Mouse (Mus musculus): ENCODE results near the gene Abcc1. TPM values are rescaled to one million over a fixed set of nuclear protein-coding genes. Genes with fewer than 3 reads are reported as not detected.

Gene Abcc1
- 18.6 and 22.6 TPM in 2 replicates for total RNA-seq (2017)

DNA sequence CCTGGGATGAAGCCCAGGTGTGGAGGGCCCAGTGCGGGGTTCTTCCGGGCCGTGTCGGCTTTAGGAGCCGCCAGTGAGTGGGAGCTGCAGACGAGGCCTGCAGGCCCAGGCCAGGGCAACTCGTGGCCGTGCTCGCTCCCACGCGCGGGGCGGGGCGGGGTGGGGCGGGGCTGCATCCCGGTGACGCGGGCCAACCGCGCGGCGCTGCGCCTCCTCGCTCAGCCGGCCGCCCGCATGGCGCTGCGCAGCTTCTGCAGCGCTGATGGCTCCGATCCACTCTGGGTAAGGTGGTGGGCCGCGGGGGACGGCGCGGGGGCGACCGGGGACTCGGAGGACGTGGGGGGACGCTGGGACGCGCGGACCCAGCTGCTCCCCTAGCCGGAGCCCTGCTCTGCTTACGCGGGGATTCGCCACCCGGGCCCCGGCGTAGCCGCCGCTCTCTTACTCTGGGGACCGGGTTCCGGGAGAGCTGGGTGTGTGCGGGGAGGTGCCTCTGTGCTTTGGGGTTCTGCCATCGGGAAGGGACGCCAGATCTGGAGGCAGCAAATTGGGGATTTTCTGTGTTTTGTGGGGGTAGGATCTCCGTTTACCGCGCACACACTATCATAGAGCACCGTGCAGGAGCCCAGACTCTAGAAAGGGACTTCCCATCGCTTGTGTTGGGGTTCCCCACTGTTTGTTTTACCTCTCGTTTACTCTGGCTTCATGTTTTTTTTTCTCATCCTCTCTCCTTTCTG lies at the start of gene Abcc1:
Abcc1 (plus strand) TSS at position 197 of the 737 bp plus-strand sequence.
- peak; percentile 70 for ATAC-seq (ENCODE audit: extremely low read depth, insufficient number of reproducible peaks, low FRiP score, poor library complexity, severe bottlenecking)

DNA sequence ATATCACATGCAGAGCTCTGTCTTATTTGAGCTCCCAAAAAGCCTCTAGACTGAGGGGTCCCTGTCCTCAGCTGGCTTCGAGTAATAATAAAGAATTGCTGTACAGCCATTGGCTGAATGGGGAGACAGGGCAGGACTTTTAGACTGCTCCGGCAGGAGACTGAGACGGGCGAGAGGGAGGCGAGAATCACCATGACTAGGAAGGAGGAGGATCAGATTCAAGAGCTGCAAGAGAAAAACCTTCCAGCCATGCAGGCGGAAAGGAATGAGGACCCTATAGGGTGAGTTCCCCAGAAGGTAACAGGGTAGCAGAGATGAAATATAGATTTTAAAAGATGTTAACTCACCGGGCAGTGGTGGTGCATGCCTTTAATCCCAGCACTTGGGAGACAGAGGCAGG lies 48.4 kb upstream of the Abcc1 start:
- ATAC-seq (ENCODE audit: extremely low read depth, insufficient number of reproducible peaks, low FRiP score, poor library complexity, severe bottlenecking) = no peak

GRCm38 (mm10) chr16:14316884-14317876 lies 44.2 kb upstream of the Abcc1 start, which contains the start of gene Fopnl:
TSS of gene Fopnl (minus strand) at chr16:14317405.
- peak; percentile 100 for ATAC-seq (ENCODE audit: extremely low read depth, insufficient number of reproducible peaks, low FRiP score, poor library complexity, severe bottlenecking)

DNA sequence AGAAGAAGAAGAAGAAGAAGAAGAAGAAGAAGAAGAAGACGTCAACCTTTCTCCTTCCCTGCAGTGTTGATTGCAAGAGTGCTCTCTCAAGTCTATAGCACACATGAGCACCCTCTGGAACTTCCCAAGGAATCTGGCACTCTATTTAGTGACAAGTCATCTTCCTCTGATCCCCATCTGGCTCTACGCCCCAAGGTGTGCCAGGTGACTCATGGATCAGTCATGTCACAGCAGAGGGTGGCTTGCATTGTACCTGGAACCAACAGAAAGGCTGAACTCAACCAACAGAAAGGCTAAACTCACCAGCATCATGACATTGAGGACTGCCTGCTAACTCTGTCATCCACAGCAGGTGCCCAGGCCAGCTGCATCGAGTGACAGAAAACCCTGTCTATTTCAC lies 41.7 kb upstream of the Abcc1 start:
- no peak for ATAC-seq (ENCODE audit: extremely low read depth, insufficient number of reproducible peaks, low FRiP score, poor library complexity, severe bottlenecking)

GRCm38 (mm10) chr16:14320494-14320893 lies 40.9 kb upstream of the Abcc1 start:
- no peak for ATAC-seq (ENCODE audit: extremely low read depth, insufficient number of reproducible peaks, low FRiP score, poor library complexity, severe bottlenecking)

- ATAC-seq (ENCODE audit: extremely low read depth, insufficient number of reproducible peaks, low FRiP score, poor library complexity, severe bottlenecking) = no peak
Observed at GRCm38 (mm10) chr16:14328156-14328555, 33.2 kb upstream of the Abcc1 start.

- ATAC-seq (ENCODE audit: extremely low read depth, insufficient number of reproducible peaks, low FRiP score, poor library complexity, severe bottlenecking) = no peak
Observed at GRCm38 (mm10) chr16:14344967-14345366, 16.4 kb upstream of the Abcc1 start.

DNA sequence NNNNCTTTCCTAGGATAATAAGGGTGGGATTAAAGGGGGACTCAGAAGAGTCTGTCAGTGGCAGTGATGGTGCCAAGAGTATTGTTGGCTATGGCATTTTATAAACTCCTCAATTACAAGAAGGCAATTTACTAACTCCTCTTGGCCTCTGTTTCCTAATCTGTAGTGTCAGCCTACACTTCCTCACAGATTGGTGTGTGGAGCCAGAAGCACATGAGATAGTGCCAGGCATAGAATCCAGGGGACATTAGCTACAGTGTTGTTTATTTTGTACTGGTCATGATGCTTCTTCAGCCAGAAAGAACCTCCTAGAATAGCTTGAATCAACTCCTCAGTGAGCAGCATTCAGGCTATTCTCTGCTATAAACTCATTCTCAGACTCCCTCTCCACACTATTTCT lies 9.8 kb upstream of the Abcc1 start:
- ATAC-seq (ENCODE audit: extremely low read depth, insufficient number of reproducible peaks, low FRiP score, poor library complexity, severe bottlenecking) = no peak

GRCm38 (mm10) chr16:14352234-14352633 lies 9.1 kb upstream of the Abcc1 start:
- no peak for ATAC-seq (ENCODE audit: extremely low read depth, insufficient number of reproducible peaks, low FRiP score, poor library complexity, severe bottlenecking)

- no peak for ATAC-seq (ENCODE audit: extremely low read depth, insufficient number of reproducible peaks, low FRiP score, poor library complexity, severe bottlenecking)
Observed at GRCm38 (mm10) chr16:14352663-14353062, 8.7 kb upstream of the Abcc1 start.

DNA sequence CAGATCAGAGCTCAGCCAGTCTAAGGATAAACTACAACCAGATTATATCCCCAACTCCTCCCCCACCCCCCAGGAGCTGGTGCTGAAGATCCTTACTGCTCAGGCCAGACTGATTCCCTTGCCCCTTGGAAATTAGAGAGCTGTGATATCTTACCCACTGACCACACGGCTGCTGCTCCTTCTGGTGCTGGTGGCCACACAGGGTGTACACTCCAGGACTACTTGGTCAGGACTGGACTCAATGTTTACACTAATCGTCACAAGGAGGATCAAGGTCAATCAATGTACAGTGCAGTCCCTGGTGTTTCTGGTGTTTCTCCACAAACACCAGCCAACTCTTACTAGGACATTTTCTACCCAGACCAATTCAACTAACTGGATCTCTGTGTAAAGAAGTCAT lies 3.5 kb upstream of the Abcc1 start:
- ATAC-seq (ENCODE audit: extremely low read depth, insufficient number of reproducible peaks, low FRiP score, poor library complexity, severe bottlenecking) = no peak

- ATAC-seq (ENCODE audit: extremely low read depth, insufficient number of reproducible peaks, low FRiP score, poor library complexity, severe bottlenecking) = no peak
Observed at GRCm38 (mm10) chr16:14358531-14358930, 2.8 kb upstream of the Abcc1 start.

GRCm38 (mm10) chr16:14360931-14361330 lies 427 bp upstream of the Abcc1 start:
- no peak for ATAC-seq (ENCODE audit: extremely low read depth, insufficient number of reproducible peaks, low FRiP score, poor library complexity, severe bottlenecking)

- ATAC-seq (ENCODE audit: extremely low read depth, insufficient number of reproducible peaks, low FRiP score, poor library complexity, severe bottlenecking) = no peak
Observed at GRCm38 (mm10) chr16:14362099-14362820, 902 bp downstream of the Abcc1 start.

DNA sequence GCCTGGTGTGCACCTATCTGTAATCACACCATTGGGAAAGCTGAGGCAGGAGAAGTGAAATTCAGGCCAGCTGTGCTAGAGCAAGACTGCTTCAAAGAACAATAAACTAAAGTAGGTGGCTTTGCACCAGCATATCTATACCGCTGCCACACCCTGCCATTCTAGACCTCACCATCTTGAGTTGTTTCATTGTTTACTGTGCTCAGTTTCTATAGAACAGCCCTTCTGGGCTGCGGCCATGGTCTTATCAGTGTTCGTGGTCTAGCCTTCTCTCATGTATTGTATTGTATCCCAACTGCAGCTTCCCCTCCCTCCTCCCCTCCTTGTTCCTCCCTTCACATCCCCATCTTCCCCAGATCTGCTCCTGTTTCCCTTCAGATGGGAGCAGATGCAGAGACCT lies 2.1 kb downstream of the Abcc1 start:
- ATAC-seq (ENCODE audit: extremely low read depth, insufficient number of reproducible peaks, low FRiP score, poor library complexity, severe bottlenecking) = no peak

GRCm38 (mm10) chr16:14364066-14364465 lies 2.7 kb downstream of the Abcc1 start:
- ATAC-seq (ENCODE audit: extremely low read depth, insufficient number of reproducible peaks, low FRiP score, poor library complexity, severe bottlenecking) = no peak

DNA sequence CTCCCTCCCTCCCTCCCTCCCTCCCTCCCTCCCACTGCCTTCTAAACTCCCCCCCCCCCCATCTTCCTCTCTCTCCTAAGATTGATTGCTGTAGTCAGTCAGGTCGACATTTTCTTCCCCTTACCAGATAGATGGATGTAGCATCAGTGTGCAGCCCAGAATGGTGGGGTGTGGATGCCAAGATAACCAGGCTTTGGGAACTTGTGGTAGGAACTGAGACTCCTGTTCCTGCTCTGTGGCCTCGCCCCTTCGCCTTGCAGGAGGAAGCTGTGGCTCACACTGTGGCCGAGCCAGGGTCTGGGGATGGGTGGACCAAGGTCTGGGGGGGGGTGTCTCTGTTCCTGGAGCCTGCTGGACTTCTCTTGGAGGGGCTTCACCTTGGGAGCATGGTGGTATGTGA lies 4.1 kb downstream of the Abcc1 start:
- ATAC-seq (ENCODE audit: extremely low read depth, insufficient number of reproducible peaks, low FRiP score, poor library complexity, severe bottlenecking) = no peak

- no peak for ATAC-seq (ENCODE audit: extremely low read depth, insufficient number of reproducible peaks, low FRiP score, poor library complexity, severe bottlenecking)
Observed at GRCm38 (mm10) chr16:14366017-14366416, 4.7 kb downstream of the Abcc1 start.

DNA sequence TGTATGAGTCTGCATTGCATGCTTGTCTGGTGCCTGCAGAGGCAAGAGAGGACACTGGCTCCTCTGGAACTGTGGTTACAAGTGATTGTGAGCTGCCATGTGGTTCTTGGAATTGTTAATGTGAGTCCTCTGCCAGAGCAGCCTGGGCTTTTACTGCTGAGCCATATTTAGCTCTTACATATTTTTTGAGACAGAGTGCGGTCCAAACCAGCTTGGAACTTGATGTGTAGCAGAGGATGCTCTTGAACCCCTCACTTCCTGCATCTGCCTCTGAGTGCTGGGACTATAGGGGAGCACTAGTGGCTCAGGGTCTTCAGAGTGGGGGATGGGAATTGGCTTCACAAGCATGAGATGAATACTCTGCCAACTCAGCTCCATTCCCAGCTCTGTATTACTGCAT lies 10.0 kb downstream of the Abcc1 start:
- no peak for ATAC-seq (ENCODE audit: extremely low read depth, insufficient number of reproducible peaks, low FRiP score, poor library complexity, severe bottlenecking)

Data from neutrophil, adult 5-6 weeks (primary cell).